Mouse (Mus musculus) natural killer cell, adult 2 months (primary cell): ENCODE data around the gene Trip4.

ENCODE experiments used
- DNase-seq, 2 experiments: peaks; one replicate each; pipeline ENCODE4 v3.0.0; 2022; ENCODE audit warnings: low spot score in 2 of 2

Trip4 gene

DNA sequence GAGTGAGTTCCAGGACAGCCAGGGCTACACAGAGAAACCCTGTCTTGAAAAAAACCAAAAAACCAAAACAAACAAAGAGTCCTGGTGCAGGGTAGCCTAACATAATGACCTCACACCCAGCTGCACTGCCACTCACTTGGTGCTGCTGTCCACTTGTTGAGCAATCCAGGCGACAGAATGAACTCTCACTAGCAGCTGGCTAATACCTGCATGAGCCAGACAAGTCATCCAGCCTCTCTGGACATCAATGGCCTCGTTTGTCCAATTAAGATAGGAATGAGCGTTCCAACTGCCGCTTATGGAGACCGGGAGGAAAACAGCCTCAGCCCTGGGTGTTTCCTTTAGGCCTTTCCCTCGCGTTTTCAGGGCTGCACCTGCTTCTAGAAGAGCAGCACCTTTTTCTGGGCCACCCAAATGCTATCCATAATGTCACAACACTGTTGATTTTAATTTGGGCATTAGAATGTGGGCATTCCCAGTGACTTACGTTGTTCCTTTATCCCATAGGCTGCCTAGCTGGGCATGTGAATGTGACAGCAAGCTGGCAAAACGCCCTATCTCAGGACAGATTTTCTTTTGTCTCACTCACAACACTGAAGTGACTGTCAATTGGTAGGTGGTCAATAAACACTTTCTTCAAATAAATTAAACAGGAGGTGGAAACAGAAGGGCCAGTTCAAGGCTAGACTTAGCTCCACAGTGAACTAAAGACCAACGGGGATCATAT is 73.8 kb downstream of the Trip4 start:
- no peak for DNase-seq

DNA sequence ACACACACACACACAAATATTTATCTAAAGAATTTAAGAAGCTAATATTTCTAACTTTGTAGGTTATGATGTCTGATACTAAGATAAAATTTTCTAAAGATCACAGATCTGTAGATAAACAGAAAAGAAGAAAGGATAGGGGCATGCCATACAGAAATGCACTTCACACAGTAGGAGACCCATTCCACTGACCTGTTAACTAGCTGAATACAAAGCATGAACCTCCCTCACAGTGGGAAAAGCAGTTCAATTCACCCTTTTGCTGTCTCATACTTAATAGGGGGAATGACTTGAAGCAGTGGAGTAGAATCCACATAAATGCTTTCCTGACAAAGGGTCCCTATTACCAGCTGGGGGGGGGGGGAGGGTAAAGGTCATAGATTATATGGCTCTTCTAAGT is 75.0 kb downstream of the Trip4 start:
- DNase-seq: no peak

DNA sequence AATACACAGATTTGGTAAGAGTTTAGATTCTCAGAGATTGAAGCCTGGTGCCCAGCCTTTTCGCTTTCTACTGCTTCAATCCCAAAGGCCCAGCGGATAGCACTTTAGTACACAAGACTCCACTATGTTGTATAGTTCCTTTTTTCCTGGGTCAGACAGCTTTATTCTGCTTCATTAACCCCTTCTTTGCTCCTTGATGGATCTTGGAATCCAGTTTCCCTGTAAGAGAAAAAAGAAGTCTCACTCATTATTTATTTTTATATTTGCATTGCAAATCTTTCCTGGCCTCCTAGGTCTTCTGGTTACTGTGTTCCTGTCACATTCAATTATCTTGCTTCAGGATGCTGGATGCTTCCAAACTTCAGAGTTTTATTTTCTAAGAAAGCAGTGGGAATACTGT is 75.4 kb downstream of the Trip4 start:
- DNase-seq: no peak

DNA sequence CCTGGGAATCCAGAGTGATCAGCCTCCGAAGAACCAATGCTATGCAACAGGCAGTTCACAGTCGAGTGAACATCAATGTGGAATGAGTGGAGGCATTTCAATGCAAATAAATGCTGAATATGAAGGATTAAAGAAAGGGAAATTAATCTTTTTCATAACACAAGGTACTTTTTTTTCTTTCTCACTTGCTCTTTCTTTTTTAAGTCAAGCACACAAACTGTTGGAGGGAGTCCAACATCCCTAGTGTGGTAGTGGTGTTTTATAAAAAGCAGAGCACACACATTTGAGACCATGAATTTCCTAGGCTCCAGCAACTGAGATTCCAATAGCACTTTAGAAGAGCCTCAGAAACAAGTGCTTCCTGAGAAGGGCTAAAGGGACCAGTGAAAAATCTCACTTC is 76.6 kb downstream of the Trip4 start:
- no peak for DNase-seq

DNA sequence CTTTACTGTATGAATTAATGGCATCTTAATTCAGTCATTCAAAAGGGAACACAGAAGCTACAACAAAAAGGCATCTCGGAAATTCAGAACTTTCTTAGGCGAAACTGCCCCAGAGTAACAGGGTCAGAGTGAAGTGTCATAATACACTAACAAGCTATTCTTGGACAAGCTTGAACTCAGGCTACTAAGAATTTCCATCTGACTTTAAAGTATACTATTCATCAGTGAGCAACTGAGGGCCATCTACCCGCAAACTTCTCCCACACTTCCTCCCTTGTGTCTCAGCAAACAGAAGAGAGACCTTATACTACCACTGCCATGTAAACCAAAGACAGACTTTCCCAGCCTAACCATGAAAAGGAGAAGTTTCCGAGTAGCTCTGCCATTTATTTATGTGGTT is 77.4 kb downstream of the Trip4 start:
- DNase-seq: no peak

DNA sequence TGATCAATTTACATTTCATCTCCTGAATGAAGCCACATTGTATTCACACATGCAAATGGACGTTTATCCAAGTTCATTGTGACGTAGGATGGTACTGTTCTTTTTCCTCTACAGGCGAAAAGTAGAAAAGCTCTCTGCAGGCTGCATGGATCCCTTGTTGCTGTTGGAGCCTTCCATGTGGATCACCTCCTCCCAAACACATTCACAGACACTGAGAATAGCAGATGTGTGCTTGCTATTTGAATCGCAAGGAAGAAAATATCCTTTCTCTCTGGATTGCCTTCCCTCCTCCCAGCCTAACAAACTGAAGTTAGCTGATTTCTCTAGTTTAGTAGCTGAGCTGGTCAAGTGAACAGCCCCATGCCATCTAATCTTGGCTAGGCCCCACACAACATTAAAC is 78.3 kb downstream of the Trip4 start:
- DNase-seq: no peak

DNA sequence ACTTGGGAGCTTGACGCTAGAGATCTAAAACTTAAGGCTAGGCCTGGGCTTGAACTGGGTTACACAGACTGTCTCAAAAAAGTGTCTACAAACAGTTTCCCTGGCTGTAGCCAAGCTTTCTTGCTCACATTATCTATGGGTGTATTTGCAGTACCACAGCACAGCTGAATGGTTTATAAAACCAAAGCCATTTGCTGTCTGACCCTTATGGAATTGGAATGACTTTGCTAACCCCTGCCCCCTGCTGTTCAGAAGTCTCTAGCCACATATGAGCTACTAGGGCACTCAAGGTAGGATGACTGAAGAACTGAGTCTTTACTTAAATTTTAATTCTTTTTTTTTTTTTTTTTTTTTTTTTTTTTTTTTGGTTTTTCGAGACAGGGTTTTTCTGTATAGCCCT is 79.2 kb downstream of the Trip4 start:
- DNase-seq: peak in 1 of 2 experiments; percentile 19

DNA sequence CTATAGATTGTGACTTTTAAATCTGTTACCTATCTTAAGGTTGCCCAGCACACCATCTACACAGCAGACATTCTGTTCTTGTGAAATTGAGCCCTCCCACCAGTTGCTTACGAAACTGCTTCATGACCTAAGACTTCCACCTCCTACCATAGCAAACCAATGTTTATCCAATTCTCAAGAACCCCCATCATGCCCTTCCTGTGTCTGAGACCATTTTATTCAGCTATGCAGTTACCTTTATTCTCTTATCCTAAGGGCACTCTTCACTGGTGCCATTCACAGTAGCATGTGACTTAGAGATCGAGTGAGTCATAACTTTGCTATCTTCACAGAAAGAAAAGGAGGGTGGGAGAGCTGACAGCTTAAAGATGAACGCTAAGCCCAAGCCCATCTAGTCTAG is 80.1 kb downstream of the Trip4 start:
- DNase-seq: peak in 1 of 2 experiments; percentile 14

DNA sequence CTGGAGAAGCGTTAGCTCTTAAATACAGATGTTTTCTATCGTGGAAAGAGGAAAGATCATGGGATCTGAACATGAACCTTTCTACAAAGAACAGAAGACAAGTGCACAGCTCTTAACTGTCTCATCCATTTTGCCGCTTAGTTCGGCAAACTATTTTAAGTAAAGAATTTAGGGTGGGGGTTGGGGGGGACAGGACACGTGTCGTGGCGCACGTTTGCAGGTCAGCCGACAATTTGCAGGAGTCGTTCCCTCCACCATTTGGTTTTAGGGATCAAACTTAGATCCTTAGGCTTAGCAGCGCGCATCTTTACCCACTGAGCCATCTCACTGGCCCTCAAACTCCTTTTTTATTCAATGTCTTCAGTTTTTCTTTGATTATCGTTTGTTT is 80.6 kb downstream of the Trip4 start:
- no peak for DNase-seq

DNA sequence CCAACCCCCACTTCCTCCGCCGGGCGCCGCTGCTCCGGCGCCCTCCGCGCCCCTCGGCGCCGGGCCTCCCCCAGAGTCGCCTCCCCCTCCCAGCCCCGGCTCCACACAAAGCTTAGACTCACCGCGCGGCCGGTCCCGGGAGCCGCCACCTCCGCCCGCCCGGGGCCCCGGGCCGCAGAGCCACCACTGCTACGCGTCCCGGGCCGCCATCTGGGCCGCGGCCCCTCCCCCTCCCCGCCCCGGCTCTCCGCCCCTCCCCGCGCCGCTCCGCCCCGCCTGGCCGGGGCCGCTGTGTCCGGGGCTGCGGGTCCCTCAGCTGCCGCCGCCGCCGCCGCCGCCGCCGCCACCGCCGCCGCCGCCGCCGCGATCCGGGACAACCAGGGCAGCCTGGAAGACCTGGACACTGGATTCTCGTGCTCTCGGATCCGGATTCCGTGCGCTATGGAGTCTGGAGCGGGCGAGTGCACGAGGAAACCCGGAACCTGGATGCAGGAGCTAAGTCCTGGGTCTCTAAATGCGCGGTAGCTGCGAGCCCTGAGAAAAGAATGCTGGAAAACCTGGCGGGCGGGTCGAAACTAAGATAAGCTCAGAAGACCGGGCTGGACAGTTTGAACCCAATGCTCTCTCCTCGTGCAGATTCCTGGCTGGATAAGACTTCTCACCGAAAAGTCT is 81.1 kb downstream of the Trip4 start, which contains the start of gene Zfp609:
TSS of gene Zfp609 (minus strand) at position 221 of the 672 bp plus-strand sequence.
- peak; percentile 67 to 83 for DNase-seq

DNA sequence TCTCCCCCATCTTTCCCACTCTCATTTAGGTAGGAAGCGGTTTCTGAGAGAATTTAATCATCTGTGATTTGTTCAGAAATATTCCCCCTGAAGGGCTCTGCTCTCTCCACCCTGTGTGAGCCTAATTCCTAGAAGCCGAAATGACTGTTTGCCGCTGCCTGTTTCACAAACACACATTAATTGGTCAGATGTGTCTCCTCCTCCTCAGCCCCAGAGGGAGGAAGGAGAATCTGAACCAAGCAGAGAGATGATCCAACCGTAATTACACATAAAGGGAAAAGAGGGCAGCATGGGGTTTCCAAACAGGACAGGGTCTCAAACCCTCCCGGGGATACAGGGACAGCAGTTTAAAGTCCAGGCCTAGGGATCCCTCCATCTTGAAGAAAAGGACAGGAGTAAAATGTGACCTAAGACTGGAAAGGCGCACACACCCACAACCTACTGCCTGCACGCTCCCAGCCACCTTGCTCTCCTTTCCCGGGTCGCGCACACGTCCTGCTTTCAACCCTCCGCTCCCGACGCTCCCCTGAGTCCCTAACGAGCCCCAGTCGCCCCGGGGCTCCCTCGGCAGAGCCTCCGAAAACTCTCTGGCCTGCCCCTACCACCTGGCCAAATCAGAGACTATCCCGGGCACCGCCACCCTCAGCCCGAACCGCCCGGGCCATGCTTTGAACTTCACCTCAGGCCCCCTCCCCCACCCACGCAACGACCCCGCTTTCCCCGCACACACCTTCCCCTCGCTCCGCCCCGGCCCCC is 81.8 kb downstream of the Trip4 start:
- peak in 1 of 2 experiments; percentile 27 for DNase-seq

DNA sequence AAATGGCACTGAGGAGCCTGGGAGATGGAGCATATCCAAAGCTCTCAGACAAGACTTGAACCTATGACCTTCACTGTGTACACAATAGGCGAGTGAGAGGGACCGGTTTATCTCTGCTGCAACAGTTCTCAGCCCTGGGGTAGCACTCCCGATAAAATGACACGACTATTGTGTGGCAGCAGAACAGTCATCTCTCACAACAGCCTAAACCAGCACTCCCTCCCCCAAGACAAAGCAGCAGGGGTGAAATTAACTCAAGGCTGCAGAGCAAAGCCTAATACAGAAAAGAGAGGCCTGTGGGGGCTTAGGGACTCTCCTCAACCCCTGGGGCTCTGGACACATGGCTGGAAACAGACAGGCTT is 82.4 kb downstream of the Trip4 start:
- no peak for DNase-seq

DNA sequence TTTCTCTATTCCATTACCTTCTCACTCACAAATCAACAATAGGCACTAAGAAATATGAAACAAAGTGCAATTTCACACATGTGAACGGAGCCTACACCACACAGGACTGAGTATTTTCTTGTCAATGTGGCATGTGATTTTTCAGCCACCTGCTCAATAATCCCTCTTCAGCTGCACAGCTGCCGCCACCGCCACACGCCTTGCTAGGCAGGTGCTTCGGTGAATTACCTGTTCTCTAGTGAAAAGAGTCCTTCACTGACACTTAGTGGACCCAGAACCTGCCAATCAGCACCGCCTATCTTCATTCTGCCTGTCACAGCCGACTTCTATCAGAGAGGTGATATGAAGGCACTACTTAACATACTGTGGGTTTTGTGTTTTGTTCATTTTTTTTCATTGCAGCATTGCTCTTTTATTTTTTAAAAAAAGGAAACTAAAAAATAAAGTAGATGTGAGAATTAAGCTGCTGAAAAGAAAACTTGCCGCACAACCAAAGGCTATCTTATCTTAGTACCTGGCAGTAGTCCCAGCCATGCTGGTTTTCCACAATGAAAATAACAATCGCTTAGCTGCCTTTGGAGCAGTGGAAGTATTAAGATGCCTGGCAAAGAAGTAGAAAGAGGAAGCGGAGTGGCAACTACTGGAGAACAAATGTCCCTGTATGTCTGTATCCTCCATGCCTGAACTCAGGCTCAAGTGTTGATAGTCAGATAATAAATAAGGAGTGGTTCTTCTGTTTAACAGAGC is 84.7 kb downstream of the Trip4 start:
- no peak for DNase-seq

DNA sequence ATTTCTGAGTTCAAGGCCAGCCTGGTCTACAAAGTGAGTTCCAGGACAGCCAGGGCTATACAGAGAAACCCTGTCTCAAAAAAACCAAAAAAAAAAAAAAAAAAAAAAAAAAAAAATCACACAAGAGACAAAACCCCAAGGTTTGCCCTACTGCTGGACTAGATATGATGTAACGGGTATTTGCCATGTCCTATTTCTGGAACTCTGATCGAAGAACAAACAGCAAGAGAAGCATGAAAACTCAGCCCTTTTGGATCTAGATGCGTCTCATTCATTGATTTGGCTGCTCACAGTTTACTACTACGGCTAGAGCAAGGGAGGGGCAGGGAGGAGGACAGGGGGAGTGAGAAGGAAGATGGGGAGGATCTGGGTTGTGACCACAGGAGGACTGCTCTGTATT is 86.6 kb downstream of the Trip4 start:
- DNase-seq: no peak

DNA sequence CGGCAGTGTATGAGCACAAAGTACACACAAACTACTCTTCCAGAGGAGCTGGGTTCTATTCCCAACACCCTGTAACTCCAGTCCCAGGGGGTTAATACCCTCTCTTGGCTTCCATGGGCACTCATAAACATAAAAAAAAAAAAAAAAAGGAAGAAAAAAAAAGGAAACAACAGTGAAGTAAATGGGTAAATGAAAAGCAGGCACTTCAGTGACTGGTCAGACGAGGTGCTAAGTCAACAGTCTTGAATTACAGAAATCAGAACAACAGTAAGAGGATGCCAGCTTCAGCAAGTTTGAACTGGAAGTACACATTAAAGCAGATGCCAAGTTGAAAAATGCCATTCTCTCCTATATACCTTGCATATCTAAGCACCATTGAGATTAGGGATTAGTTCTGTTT is 88.3 kb downstream of the Trip4 start:
- DNase-seq: no peak

DNA sequence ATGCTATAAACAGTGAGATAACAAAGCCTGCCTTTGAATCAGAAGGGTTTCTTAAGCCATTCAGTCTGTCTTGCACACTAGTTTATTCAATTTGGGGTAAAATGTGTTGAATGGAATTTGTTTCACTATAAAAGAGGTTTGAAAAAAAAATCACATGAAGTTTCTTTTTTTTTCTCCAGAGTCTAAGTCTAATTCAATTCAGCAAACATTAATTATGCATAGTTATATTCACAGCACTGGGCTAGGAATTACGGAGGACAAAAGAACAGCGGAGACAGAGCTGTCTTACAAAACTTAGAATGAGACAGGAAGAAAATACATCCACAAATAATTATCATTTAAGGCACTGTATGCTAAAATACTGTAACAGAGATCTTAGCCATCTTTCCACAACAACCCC is 90.2 kb downstream of the Trip4 start:
- no peak for DNase-seq

DNA sequence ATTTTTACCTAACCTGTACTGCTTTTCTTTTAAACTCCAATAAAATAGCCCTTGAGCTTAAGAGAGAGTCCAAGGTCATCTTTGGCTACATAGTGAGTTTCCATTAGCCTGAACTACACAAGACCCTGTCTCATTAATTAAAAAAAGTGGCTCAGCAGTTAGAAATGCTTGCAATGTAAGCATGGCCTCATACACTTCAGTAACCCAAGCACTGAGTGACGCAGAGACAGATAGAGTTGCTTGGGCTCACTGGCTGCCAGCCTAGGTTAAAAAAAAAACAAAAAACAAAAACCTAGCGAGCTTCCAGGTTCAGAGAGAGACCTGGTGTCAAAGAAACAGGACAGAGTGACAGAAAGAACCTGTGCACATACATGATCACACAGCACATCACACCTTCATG is 95.8 kb downstream of the Trip4 start:
- DNase-seq: no peak

DNA sequence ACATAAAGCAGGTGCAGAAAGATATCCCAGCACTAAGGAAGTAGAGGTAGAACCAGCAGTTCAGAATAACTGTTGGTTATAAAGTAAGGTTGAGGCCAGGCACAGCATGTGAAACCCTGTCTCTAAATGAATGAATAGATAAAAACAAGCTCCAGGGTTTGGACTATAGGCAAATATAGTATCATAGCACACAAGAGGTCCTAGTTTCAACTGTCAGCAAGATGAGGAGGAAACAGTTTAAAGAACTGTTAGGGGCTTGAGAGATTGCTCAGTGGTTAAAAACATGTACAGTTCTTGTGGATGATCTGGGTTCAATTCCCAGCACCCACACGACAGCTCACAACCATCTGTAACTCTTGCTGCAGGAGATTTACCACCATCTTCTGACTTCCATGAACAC is 96.8 kb downstream of the Trip4 start:
- DNase-seq: no peak

DNA sequence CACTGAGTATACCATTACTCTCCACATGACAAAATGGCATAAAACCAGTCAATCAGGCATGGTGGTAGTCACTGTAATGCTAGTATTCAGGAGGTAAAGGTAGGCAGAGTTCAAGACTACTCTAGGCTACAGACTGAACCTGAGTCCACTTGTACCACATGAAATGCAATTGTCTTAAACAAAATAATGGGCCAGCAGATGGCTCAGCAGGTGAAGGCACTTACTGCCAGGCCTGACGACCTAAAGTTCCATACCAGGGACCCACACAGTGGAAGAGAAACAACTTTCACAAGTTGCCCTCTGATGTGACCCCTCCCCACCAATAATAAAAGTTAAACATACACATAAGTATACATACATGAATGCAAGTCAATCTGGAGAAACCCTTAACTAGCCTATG is 100.8 kb downstream of the Trip4 start:
- no peak for DNase-seq

DNA sequence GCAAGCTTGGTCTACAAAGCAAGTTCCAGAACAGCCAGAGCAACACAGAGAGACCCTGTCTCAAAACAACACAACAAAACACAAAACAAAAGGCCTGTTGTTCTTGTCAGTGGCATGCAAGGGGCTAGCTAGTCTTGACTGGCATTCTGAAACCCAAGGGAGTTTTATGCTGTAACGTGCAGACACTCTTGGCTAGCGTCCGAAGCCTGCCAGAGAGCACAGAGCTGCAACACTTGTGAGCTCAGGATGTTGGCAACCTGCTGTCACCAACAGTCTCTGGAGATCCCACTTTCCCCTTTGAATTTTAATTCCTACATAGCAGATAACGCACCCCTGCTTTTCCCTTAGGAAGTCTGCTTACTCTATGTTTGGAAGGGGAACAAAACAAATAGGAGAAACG is 101.3 kb downstream of the Trip4 start:
- no peak for DNase-seq

DNA sequence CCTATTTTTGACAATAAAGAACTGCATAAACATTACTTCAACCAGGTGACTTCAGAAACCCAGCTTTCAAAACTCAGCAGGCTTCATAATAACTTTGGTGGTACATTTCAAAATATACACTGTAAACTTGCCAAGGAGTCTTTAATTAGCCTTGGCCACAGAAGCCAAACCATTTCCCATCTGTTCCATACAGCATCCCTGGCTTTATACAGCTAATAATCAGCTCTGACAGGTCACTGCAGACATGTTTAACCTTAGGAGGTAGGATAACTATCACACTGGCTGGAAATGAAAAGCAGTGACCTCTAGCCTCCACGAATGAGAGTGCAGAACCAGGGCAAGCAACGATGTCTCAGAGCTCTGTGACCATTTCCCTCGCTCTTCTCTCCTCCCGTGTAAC is 108.8 kb downstream of the Trip4 start:
- no peak for DNase-seq

DNA sequence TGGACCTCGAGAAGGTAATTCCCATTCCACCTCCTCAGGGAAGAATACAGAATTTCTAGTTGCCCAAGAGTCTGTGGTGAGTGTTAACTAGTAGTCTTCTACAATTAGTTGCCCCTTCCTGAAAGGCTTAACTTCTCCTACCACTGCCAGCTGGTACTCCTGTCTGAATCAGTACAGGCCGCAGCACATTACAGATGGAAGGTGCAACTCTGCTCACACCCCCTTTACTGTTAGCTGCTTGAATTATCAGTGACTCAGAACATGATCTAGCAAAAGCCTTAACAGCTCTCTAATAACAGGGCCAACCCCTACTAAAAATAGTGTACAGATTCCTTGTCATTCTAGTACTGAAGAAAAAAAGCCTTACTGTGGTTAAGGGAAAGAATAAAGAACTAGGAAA is 112.9 kb downstream of the Trip4 start:
- DNase-seq: no peak
